Comparison of ENCODE assay signal across 8 mouse cellular contexts in genomic region chr1:174502031-174502845, GRCm38 (mm10). TPM values are rescaled to one million over a fixed set of nuclear protein-coding genes. Genes with fewer than 3 reads are reported as not detected.
A peak's percentile ranks its signal among the peaks of the same experiment; 100 is the strongest.
DNase-seq lines count a peak whose midpoint lies in the region; ATAC-seq and TF ChIP-seq lines count a peak whose summit lies in the region.

No protein-coding gene starts in this region.

- peak overlapping the region; percentile 97 for H3K4me2 ChIP-seq in forebrain, embryonic 14.5 days (ENCODE audit: low read length)
- H3K4me2 ChIP-seq in hindbrain, embryonic 13.5 days: peak overlapping the region; percentile 98
- peak overlapping the region; percentile 93 for H3K4me2 ChIP-seq in midbrain, embryonic 16.5 days (ENCODE audit: low read length)
- peak overlapping the region; percentile 88 for H3K4me2 ChIP-seq in stomach, postnatal 0 days (replicated peaks; ENCODE audit: low read depth)

- intact Hi-C loops in heart, adult 2 months (cut with DNase I): no loop called here
- intact Hi-C loops in left cerebral cortex, postnatal 4 days (cut with DNase I): no loop called here

- no peaks in the 10 kb centered on the region for H3K9me3 ChIP-seq in forebrain, embryonic 14.5 days (replicated peaks; ENCODE audit: control insufficient read depth, low read length)
- no peaks in the 10 kb centered on the region for H3K9me3 ChIP-seq in hindbrain, embryonic 13.5 days
- H3K9me3 ChIP-seq in midbrain, embryonic 16.5 days (replicated peaks; ENCODE audit: control insufficient read depth, low read length, poor library complexity, severe bottlenecking): no peaks in the 10 kb centered on the region
- H3K9me3 ChIP-seq in stomach, postnatal 0 days (ENCODE audit: control insufficient read depth, low read length): no peaks in the 10 kb centered on the region

- H3K79me2 ChIP-seq in heart, adult 2 months (replicated peaks; ENCODE audit: control insufficient read depth, insufficient read depth, low read length): no peaks in the 10 kb centered on the region

- ATAC-seq in forebrain, embryonic 14.5 days: peak; percentile 51
- peak; percentile 71 for ATAC-seq in hindbrain, embryonic 13.5 days (ENCODE audit: low FRiP score)
- ATAC-seq in midbrain, embryonic 16.5 days: peak; percentile 69
- ATAC-seq in stomach, postnatal 0 days (ENCODE audit: low FRiP score, low TSS enrichment): peak; percentile 45; the same call in 1 of the 2 replicates

- no peak for TF ChIP-seq EP300 in heart, adult 2 months (IDR thresholded peaks at IDR 0.05; ENCODE audit: insufficient read depth, low read depth, low read length)
- TF ChIP-seq EP300 in stomach, postnatal 0 days (optimal IDR thresholded peaks at IDR 0.05): no peak

- H3K9ac ChIP-seq in heart, adult 2 months (ENCODE audit: low read depth, low read length): 0 out of 2 replicates have a peak overlapping the region, but pooled peaks have one; percentile 5
- H3K9ac ChIP-seq in forebrain, embryonic 14.5 days (ENCODE audit: low read length): peak overlapping the region; percentile 91
- peak overlapping the region; percentile 93 for H3K9ac ChIP-seq in hindbrain, embryonic 13.5 days
- peak overlapping the region; percentile 85 for H3K9ac ChIP-seq in midbrain, embryonic 16.5 days (ENCODE audit: low read depth, low read length)
- peak overlapping the region; percentile 63 for H3K9ac ChIP-seq in stomach, postnatal 0 days (ENCODE audit: low read length)

- TF ChIP-seq POLR2A in heart, adult 2 months (IDR thresholded peaks at IDR 0.05; ENCODE audit: insufficient read depth, low read depth, low read length): no peak

- no peak for TF ChIP-seq CTCF in heart, adult 2 months (IDR thresholded peaks at IDR 0.05)
- TF ChIP-seq CTCF in stomach, postnatal 0 days (IDR thresholded peaks at IDR 0.05; ENCODE audit: low read depth): peak; percentile 38

- peaks cover 7% of the 10 kb centered on the region for H3K27me3 ChIP-seq in heart, adult 2 months (ENCODE audit: control insufficient read depth, insufficient read depth, low read length)
- H3K27me3 ChIP-seq in forebrain, embryonic 14.5 days (replicated peaks; ENCODE audit: control insufficient read depth, insufficient read depth, low read length): no peaks in the 10 kb centered on the region
- no peaks in the 10 kb centered on the region for H3K27me3 ChIP-seq in hindbrain, embryonic 13.5 days
- H3K27me3 ChIP-seq in midbrain, embryonic 16.5 days (ENCODE audit: control insufficient read depth, insufficient read depth, low read depth, low read length): no peaks in the 10 kb centered on the region
- 0 out of 2 replicates have a peak, but pooled peaks cover 2% of the 10 kb centered on the region for H3K27me3 ChIP-seq in stomach, postnatal 0 days (ENCODE audit: control insufficient read depth, insufficient read depth, low read length)

- no peak overlapping the region for H3K27ac ChIP-seq in heart, adult 2 months
- peak overlapping the region; percentile 87 for H3K27ac ChIP-seq in forebrain, embryonic 14.5 days (ENCODE audit: low read depth, low read length)
- peak overlapping the region; percentile 95 for H3K27ac ChIP-seq in hindbrain, embryonic 13.5 days
- H3K27ac ChIP-seq in midbrain, embryonic 16.5 days (ENCODE audit: low read length): peak overlapping the region; percentile 86
- H3K27ac ChIP-seq in stomach, postnatal 0 days (replicated peaks): no peak overlapping the region

- WGBS in heart, adult 2 months: 1% methylated on average over 39 of the region's 40 CpGs
- WGBS in forebrain, embryonic 14.5 days: under 1% methylated on average over 40 of the region's 40 CpGs
- WGBS in hindbrain, embryonic 13.5 days: under 1% methylated on average over 40 of the region's 40 CpGs
- WGBS in midbrain, embryonic 16.5 days: under 1% methylated on average over 40 of the region's 40 CpGs
- under 1% methylated on average over 40 of the region's 40 CpGs for WGBS in stomach, postnatal 0 days

- H3K36me3 ChIP-seq in heart, adult 2 months (ENCODE audit: control insufficient read depth, insufficient read depth, low read length): no peaks in the 10 kb centered on the region
- no peaks in the 10 kb centered on the region for H3K36me3 ChIP-seq in forebrain, embryonic 14.5 days (ENCODE audit: control insufficient read depth, insufficient read depth, low read length)
- no peaks in the 10 kb centered on the region for H3K36me3 ChIP-seq in hindbrain, embryonic 13.5 days
- no peaks in the 10 kb centered on the region for H3K36me3 ChIP-seq in midbrain, embryonic 16.5 days (ENCODE audit: control insufficient read depth, insufficient read depth, low read length)
- H3K36me3 ChIP-seq in stomach, postnatal 0 days (ENCODE audit: control insufficient read depth, insufficient read depth, low read length): no peaks in the 10 kb centered on the region

- no peaks in the 10 kb centered on the region for H3K4me1 ChIP-seq in heart, adult 2 months (ENCODE audit: control insufficient read depth, insufficient read depth, low read length)
- peaks cover 22% of the 10 kb centered on the region for H3K4me1 ChIP-seq in forebrain, embryonic 14.5 days (ENCODE audit: control insufficient read depth, insufficient read depth, low read length)
- H3K4me1 ChIP-seq in hindbrain, embryonic 13.5 days (replicated peaks): peaks cover 39% of the 10 kb centered on the region
- peaks cover 25% of the 10 kb centered on the region for H3K4me1 ChIP-seq in midbrain, embryonic 16.5 days (ENCODE audit: control insufficient read depth, insufficient read depth, low read length)
- 0 out of 2 replicates have a peak, but pooled peaks cover 2% of the 10 kb centered on the region for H3K4me1 ChIP-seq in stomach, postnatal 0 days (replicated peaks; ENCODE audit: control insufficient read depth, insufficient read depth)

- H3K4me3 ChIP-seq in heart, adult 2 months: peak overlapping the region; percentile 36
- H3K4me3 ChIP-seq in forebrain, embryonic 14.5 days (ENCODE audit: low read depth, low read length): peak overlapping the region; percentile 83
- H3K4me3 ChIP-seq in hindbrain, embryonic 13.5 days: peak overlapping the region; percentile 85
- peak overlapping the region; percentile 59 for H3K4me3 ChIP-seq in midbrain, embryonic 16.5 days (ENCODE audit: low read depth, low read length)
- H3K4me3 ChIP-seq in stomach, postnatal 0 days (ENCODE audit: low read depth, low read length): peak overlapping the region; percentile 52

- DNase-seq in heart, adult 2 months: peak; percentile 7 to 30
- no peak for DNase-seq in heart, adult 8-10 months (ENCODE audit: low spot score)
- DNase-seq in cerebellum, adult 11 months: peak; percentile 59
- DNase-seq in forebrain, embryonic 14.5 days (ENCODE audit: low spot score): peak; percentile 78
- peak; percentile 73 for DNase-seq in left cerebral cortex, postnatal 4 days
- peak; percentile 20 for DNase-seq in stomach, postnatal 0 days (ENCODE audit: low spot score)

RNA-seq across cellular contexts. Expression of gene Fmn2, which starts 0.6 kb away (rescaled TPM):
- total RNA-seq in heart, adult 2 months (2021): under 1 TPM; 0.21 to 0.41 TPM
- 0.03 and 0.06 TPM in 2 replicates for polyA plus RNA-seq in heart, adult 2 months (2012; rRNA removed)
- 1 to 10 TPM in 1 of 4 experiments, under 1 TPM in 3; 0.12 to 1.0 (median 0.18) TPM for total RNA-seq in heart, adult 8-10 months (2022)
- polyA plus RNA-seq in forebrain, embryonic 14.5 days (2014; fragmentation: Nextera tagmentation; extraction: Ambion mirVana): 5.0 and 6.4 TPM in 2 replicates
- 7.5 and 8.3 TPM in 2 replicates for polyA plus RNA-seq in hindbrain, embryonic 13.5 days (2015; fragmentation: Nextera tagmentation; extraction: Ambion mirVana)
- 10 to 100 TPM; 44.4 to 46.6 TPM for total RNA-seq in left cerebral cortex, postnatal 4 days (2021)
- 7.6 and 8.8 TPM in 2 replicates for polyA plus RNA-seq in midbrain, embryonic 16.5 days (2015; fragmentation: Nextera tagmentation; extraction: Ambion mirVana)
- 0.48 and 0.67 TPM in 2 replicates for polyA plus RNA-seq in stomach, postnatal 0 days (2015; fragmentation: Nextera tagmentation; extraction: Ambion mirVana)

Comparison
In these comparisons a context has a peak if more than half of its experiments do, and no peak if none do; other contexts are left out.
1. H3K27ac ChIP-seq: peak in forebrain, embryonic 14.5 days (single experiment), hindbrain, embryonic 13.5 days (single experiment) and midbrain, embryonic 16.5 days (single experiment); none in heart, adult 2 months (single experiment) and stomach, postnatal 0 days (single experiment).
2. H3K9ac ChIP-seq: peak in every context shown above with its lines; median percentile 93 in hindbrain, embryonic 13.5 days; 91 in forebrain, embryonic 14.5 days; 85 in midbrain, embryonic 16.5 days; 63 in stomach, postnatal 0 days; 5 in heart, adult 2 months.
3. Peak in every context shown above with its lines, with median percentiles within 50 percentile points of each other: H3K4me3 ChIP-seq, ATAC-seq and H3K4me2 ChIP-seq.